ENCODE assay signal across 9 mouse cellular contexts in genomic region chr8:84907979-84908378, GRCm38 (mm10). TPM values are rescaled to one million over a fixed set of nuclear protein-coding genes. Genes with fewer than 3 reads are reported as not detected.
DNase-seq lines count a peak whose midpoint lies in the region; ATAC-seq and TF ChIP-seq lines count a peak whose summit lies in the region.
"Not testable (repeated sequence)": the region's sequence is repeated elsewhere in the genome, so short reads cannot be mapped to it uniquely, and the experiment has no call there.
"Had no signal": no experiment of that assay in that cellular context is flagged by ENCODE, and none has a peak within 500 bp of the region (broad histone marks: within the 10 kb centered on the region; RNA-seq: fewer than 3 reads in every experiment).

No protein-coding gene starts in this region.

- 29% methylated on average over 7 of the region's 7 CpGs for WGBS in forebrain, embryonic 11.5 days
- WGBS in heart, embryonic 13.5 days = 36% methylated on average over 7 of the region's 7 CpGs
- 28% methylated on average over 6 of the region's 7 CpGs for WGBS in hindbrain, postnatal 0 days
- WGBS in limb, embryonic 10.5 days = 37% methylated on average over 7 of the region's 7 CpGs
- 20% methylated on average over 6 of the region's 7 CpGs for WGBS in liver, embryonic 16.5 days (ENCODE audit: insufficient replicate concordance)
- WGBS in midbrain, embryonic 12.5 days = 36% methylated on average over 7 of the region's 7 CpGs
- WGBS in small intestine, adult 2 months = 17% methylated on average over 7 of the region's 7 CpGs

- H3K9ac ChIP-seq in forebrain, embryonic 11.5 days (ENCODE audit: low read length) = peak overlapping the region; percentile 13; the same call in 1 of the 2 replicates
- H3K9ac ChIP-seq in heart, embryonic 13.5 days = peak overlapping the region; percentile 67
- not testable (repeated sequence) for H3K9ac ChIP-seq in hindbrain, postnatal 0 days (replicated peaks; ENCODE audit: low read length); midbrain, embryonic 12.5 days (replicated peaks)
- H3K9ac ChIP-seq in liver, embryonic 16.5 days (ENCODE audit: low read depth, low read length) = 0 out of 2 replicates have a peak overlapping the region, but pooled peaks have one; percentile 1

- H3K9me3 ChIP-seq in forebrain, embryonic 11.5 days (ENCODE audit: control insufficient read depth, low read length); heart, embryonic 13.5 days; hindbrain, postnatal 0 days (ENCODE audit: low read length); limb, embryonic 10.5 days (replicated peaks); liver, embryonic 16.5 days (replicated peaks; ENCODE audit: control insufficient read depth, low read length); midbrain, embryonic 12.5 days: not testable (repeated sequence)

- TF ChIP-seq CTCF in bone marrow macrophage, adult 2 months (IDR thresholded peaks at IDR 0.05; ENCODE audit: low read depth, low read length) = peak; percentile 53
- TF ChIP-seq CTCF in hindbrain, postnatal 0 days (IDR thresholded peaks at IDR 0.05; ENCODE audit: low read depth) = 0 out of 2 replicates have a peak, but pooled peaks have one; percentile 11
- peak; percentile 30; the same call in 1 of the 2 replicates for TF ChIP-seq CTCF in small intestine, adult 2 months (IDR thresholded peaks at IDR 0.05; ENCODE audit: extremely low read depth, insufficient read length, insufficient replicate concordance, low read depth, low read length)

- not testable (repeated sequence) for H3K36me3 ChIP-seq in forebrain, embryonic 11.5 days (ENCODE audit: control insufficient read depth, insufficient read depth, low read length); heart, embryonic 13.5 days; limb, embryonic 10.5 days; small intestine, adult 2 months (ENCODE audit: control insufficient read depth, insufficient read depth, low read length)
- H3K36me3 ChIP-seq in hindbrain, postnatal 0 days (ENCODE audit: insufficient read depth, low read length) = peaks cover 18% of the 10 kb centered on the region; the same call in 1 of the 2 replicates
- peaks cover 36% of the 10 kb centered on the region for H3K36me3 ChIP-seq in liver, embryonic 16.5 days (ENCODE audit: control insufficient read depth, insufficient read depth)
- peaks cover 25% of the 10 kb centered on the region for H3K36me3 ChIP-seq in midbrain, embryonic 12.5 days

- not testable (repeated sequence) for DNase-seq in forebrain, embryonic 11.5 days (ENCODE audit: low spot score); hindbrain, postnatal 0 days (ENCODE audit: low spot score); limb, embryonic 10.5 days (ENCODE audit: low spot score)

- peak overlapping the region; percentile 49 for H3K4me3 ChIP-seq in bone marrow macrophage, adult 2 months (ENCODE audit: insufficient read depth, low read length)
- peak overlapping the region; percentile 41; the same call in 1 of the 2 replicates for H3K4me3 ChIP-seq in forebrain, embryonic 11.5 days (ENCODE audit: low read depth, low read length)
- peak overlapping the region; percentile 59 for H3K4me3 ChIP-seq in heart, embryonic 13.5 days
- H3K4me3 ChIP-seq in hindbrain, postnatal 0 days (ENCODE audit: low read length) = peak overlapping the region; percentile 37; the same call in 1 of the 2 replicates
- H3K4me3 ChIP-seq in limb, embryonic 10.5 days = peak overlapping the region; percentile 65
- peak overlapping the region; percentile 76 for H3K4me3 ChIP-seq in liver, embryonic 16.5 days (ENCODE audit: low read depth, low read length)
- H3K4me3 ChIP-seq in midbrain, embryonic 12.5 days = peak overlapping the region; percentile 51
- H3K4me3 ChIP-seq in small intestine, adult 2 months (ENCODE audit: low read depth, low read length) = peak overlapping the region; percentile 61

- peaks cover 24% of the 10 kb centered on the region for H3K27me3 ChIP-seq in forebrain, embryonic 11.5 days (ENCODE audit: control insufficient read depth, insufficient read depth, low read length)
- peaks cover 52% of the 10 kb centered on the region for H3K27me3 ChIP-seq in heart, embryonic 13.5 days (replicated peaks)
- not testable (repeated sequence) for H3K27me3 ChIP-seq in hindbrain, postnatal 0 days (ENCODE audit: insufficient read depth, low read length); small intestine, adult 2 months (ENCODE audit: control insufficient read depth, insufficient read depth, low read length)
- H3K27me3 ChIP-seq in limb, embryonic 10.5 days (ENCODE audit: low read depth, poor library complexity, severe bottlenecking) = peaks cover 52% of the 10 kb centered on the region
- H3K27me3 ChIP-seq in liver, embryonic 16.5 days (ENCODE audit: control insufficient read depth, insufficient read depth, low read depth, low read length) = peaks cover 15% of the 10 kb centered on the region
- peaks cover 70% of the 10 kb centered on the region for H3K27me3 ChIP-seq in midbrain, embryonic 12.5 days

- peak overlapping the region; percentile 70 for H3K27ac ChIP-seq in bone marrow macrophage, adult 2 months (ENCODE audit: insufficient read depth, low read depth, low read length)
- H3K27ac ChIP-seq in forebrain, embryonic 11.5 days (ENCODE audit: low read depth, low read length); hindbrain, postnatal 0 days; midbrain, embryonic 12.5 days (replicated peaks); small intestine, adult 2 months (ENCODE audit: insufficient read depth, low read depth, low read length): not testable (repeated sequence)
- peak overlapping the region; percentile 52; the same call in 1 of the 2 replicates for H3K27ac ChIP-seq in heart, embryonic 13.5 days (replicated peaks)
- peak overlapping the region; percentile 77 for H3K27ac ChIP-seq in limb, embryonic 10.5 days
- peak overlapping the region; percentile 77 for H3K27ac ChIP-seq in liver, embryonic 16.5 days (ENCODE audit: low read length)

- H3K4me2 ChIP-seq in forebrain, embryonic 11.5 days (ENCODE audit: low read depth, low read length, severe bottlenecking) = peak overlapping the region; percentile 77; the same call in 1 of the 2 replicates
- peak overlapping the region; percentile 91 for H3K4me2 ChIP-seq in heart, embryonic 13.5 days
- peak overlapping the region; percentile 66 for H3K4me2 ChIP-seq in hindbrain, postnatal 0 days (ENCODE audit: low read depth, low read length)
- peak overlapping the region; percentile 94 for H3K4me2 ChIP-seq in liver, embryonic 16.5 days (ENCODE audit: low read depth, low read length)
- H3K4me2 ChIP-seq in midbrain, embryonic 12.5 days (replicated peaks) = peak overlapping the region; percentile 73

- ATAC-seq in forebrain, embryonic 11.5 days (replicated peaks; ENCODE audit: low FRiP score); heart, embryonic 13.5 days (ENCODE audit: extremely low read depth, insufficient number of reproducible peaks, low FRiP score, low TSS enrichment); hindbrain, postnatal 0 days; liver, embryonic 16.5 days (ENCODE audit: low read depth): not testable (repeated sequence)
- ATAC-seq in midbrain, embryonic 12.5 days (ENCODE audit: low FRiP score, low read depth) = peak; percentile 13; the same call in 1 of the 2 replicates

- peaks cover 12% of the 10 kb centered on the region for H3K4me1 ChIP-seq in bone marrow macrophage, adult 2 months (ENCODE audit: control insufficient read depth, insufficient read depth, low read length)
- H3K4me1 ChIP-seq in forebrain, embryonic 11.5 days (replicated peaks; ENCODE audit: control insufficient read depth, insufficient read depth, low read length); hindbrain, postnatal 0 days (ENCODE audit: insufficient read depth, low read length); small intestine, adult 2 months (ENCODE audit: control insufficient read depth, insufficient read depth, insufficient read length, low read length): not testable (repeated sequence)
- H3K4me1 ChIP-seq in heart, embryonic 13.5 days = peaks cover 16% of the 10 kb centered on the region
- peaks cover 34% of the 10 kb centered on the region for H3K4me1 ChIP-seq in limb, embryonic 10.5 days
- H3K4me1 ChIP-seq in liver, embryonic 16.5 days (ENCODE audit: control insufficient read depth, low read depth, low read length) = peaks cover 53% of the 10 kb centered on the region
- peaks cover 20% of the 10 kb centered on the region for H3K4me1 ChIP-seq in midbrain, embryonic 12.5 days

- TF ChIP-seq POLR2A in bone marrow macrophage, adult 2 months (IDR thresholded peaks at IDR 0.05; ENCODE audit: borderline replicate concordance, low read depth, low read length); small intestine, adult 2 months (IDR thresholded peaks at IDR 0.05; ENCODE audit: low read depth, low read length): not testable (repeated sequence)

RNA-seq across cellular contexts. Expression of gene Dnase2a, which starts 0.4 kb away (rescaled TPM):
- 109 and 119 TPM in 2 replicates for polyA plus RNA-seq in bone marrow macrophage, adult 2 months (2012; ENCODE audit: insufficient read depth, insufficient read length, missing spikeins)
- 7.2 and 9.5 TPM in 2 replicates for polyA plus RNA-seq in forebrain, embryonic 11.5 days (2014; fragmentation: Nextera tagmentation; extraction: Ambion mirVana)
- 5.3 and 5.9 TPM in 2 replicates for polyA plus RNA-seq in heart, embryonic 13.5 days (2015; fragmentation: Nextera tagmentation; extraction: Ambion mirVana)
- total RNA-seq in hindbrain, postnatal 0 days (2014; rRNA removed) = 15.0 and 24.5 TPM in 2 replicates
- polyA plus RNA-seq in hindbrain, postnatal 0 days (2015; fragmentation: Nextera tagmentation; extraction: Ambion mirVana) = 8.6 and 8.8 TPM in 2 replicates
- polyA plus RNA-seq in limb, embryonic 10.5 days (2016; fragmentation: Nextera tagmentation; extraction: Ambion mirVana) = 6.4 and 8.2 TPM in 2 replicates
- 12.5 and 13.6 TPM in 2 replicates for polyA plus RNA-seq in liver, embryonic 16.5 days (2015; fragmentation: Nextera tagmentation; extraction: Ambion mirVana)
- polyA plus RNA-seq in midbrain, embryonic 12.5 days (2016; fragmentation: Nextera tagmentation; extraction: Ambion mirVana) = 8.9 and 9.4 TPM in 2 replicates
- polyA plus RNA-seq in small intestine, adult 2 months (2012; rRNA removed) = 4.1 and 5.9 TPM in 2 replicates

RNA-seq across cellular contexts. Expression of gene Klf1, which starts 6.3 kb away (rescaled TPM):
- polyA plus RNA-seq in bone marrow macrophage, adult 2 months (2012; ENCODE audit: insufficient read depth, insufficient read length, missing spikeins) = not detected in 2 replicates
- 14.2 and 17.5 TPM in 2 replicates for polyA plus RNA-seq in forebrain, embryonic 11.5 days (2014; fragmentation: Nextera tagmentation; extraction: Ambion mirVana)
- 4.9 and 15.6 TPM in 2 replicates for polyA plus RNA-seq in heart, embryonic 13.5 days (2015; fragmentation: Nextera tagmentation; extraction: Ambion mirVana)
- 1.2 TPM in 1 of 2 replicates, not detected in the other for total RNA-seq in hindbrain, postnatal 0 days (2014; rRNA removed)
- polyA plus RNA-seq in hindbrain, postnatal 0 days (2015; fragmentation: Nextera tagmentation; extraction: Ambion mirVana) = 0.34 and 0.98 TPM in 2 replicates
- 14.0 and 18.7 TPM in 2 replicates for polyA plus RNA-seq in limb, embryonic 10.5 days (2016; fragmentation: Nextera tagmentation; extraction: Ambion mirVana)
- polyA plus RNA-seq in liver, embryonic 16.5 days (2015; fragmentation: Nextera tagmentation; extraction: Ambion mirVana) = 394 and 409 TPM in 2 replicates
- 4.3 and 4.5 TPM in 2 replicates for polyA plus RNA-seq in midbrain, embryonic 12.5 days (2016; fragmentation: Nextera tagmentation; extraction: Ambion mirVana)
- 0.30 and 0.38 TPM in 2 replicates for polyA plus RNA-seq in small intestine, adult 2 months (2012; rRNA removed)
- total RNA-seq: heart, postnatal 25 days had no signal

RNA-seq across cellular contexts. Expression of gene Gcdh, which starts 14.3 kb away (rescaled TPM):
- 13.4 and 17.6 TPM in 2 replicates for polyA plus RNA-seq in bone marrow macrophage, adult 2 months (2012; ENCODE audit: insufficient read depth, insufficient read length, missing spikeins)
- 37.8 and 39.6 TPM in 2 replicates for polyA plus RNA-seq in forebrain, embryonic 11.5 days (2014; fragmentation: Nextera tagmentation; extraction: Ambion mirVana)
- polyA plus RNA-seq in heart, embryonic 13.5 days (2015; fragmentation: Nextera tagmentation; extraction: Ambion mirVana) = 31.0 and 37.5 TPM in 2 replicates
- 24.9 and 37.8 TPM in 2 replicates for total RNA-seq in hindbrain, postnatal 0 days (2014; rRNA removed)
- 36.5 and 41.3 TPM in 2 replicates for polyA plus RNA-seq in hindbrain, postnatal 0 days (2015; fragmentation: Nextera tagmentation; extraction: Ambion mirVana)
- polyA plus RNA-seq in limb, embryonic 10.5 days (2016; fragmentation: Nextera tagmentation; extraction: Ambion mirVana) = 44.5 and 54.2 TPM in 2 replicates
- polyA plus RNA-seq in liver, embryonic 16.5 days (2015; fragmentation: Nextera tagmentation; extraction: Ambion mirVana) = 65.7 and 73.0 TPM in 2 replicates
- polyA plus RNA-seq in midbrain, embryonic 12.5 days (2016; fragmentation: Nextera tagmentation; extraction: Ambion mirVana) = 33.1 and 33.9 TPM in 2 replicates
- polyA plus RNA-seq in small intestine, adult 2 months (2012; rRNA removed) = 32.5 and 53.2 TPM in 2 replicates

RNA-seq across cellular contexts. Expression of gene Mast1, which starts 29.2 kb away (rescaled TPM):
- 0.28 and 0.42 TPM in 2 replicates for polyA plus RNA-seq in bone marrow macrophage, adult 2 months (2012; ENCODE audit: insufficient read depth, insufficient read length, missing spikeins)
- 14.2 and 15.9 TPM in 2 replicates for polyA plus RNA-seq in forebrain, embryonic 11.5 days (2014; fragmentation: Nextera tagmentation; extraction: Ambion mirVana)
- polyA plus RNA-seq in heart, embryonic 13.5 days (2015; fragmentation: Nextera tagmentation; extraction: Ambion mirVana) = 0.11 and 0.19 TPM in 2 replicates
- total RNA-seq in hindbrain, postnatal 0 days (2014; rRNA removed) = 70.9 and 83.0 TPM in 2 replicates
- polyA plus RNA-seq in hindbrain, postnatal 0 days (2015; fragmentation: Nextera tagmentation; extraction: Ambion mirVana) = 61.9 and 69.5 TPM in 2 replicates
- polyA plus RNA-seq in limb, embryonic 10.5 days (2016; fragmentation: Nextera tagmentation; extraction: Ambion mirVana) = 0.09 and 0.16 TPM in 2 replicates
- 0.09 and 0.15 TPM in 2 replicates for polyA plus RNA-seq in liver, embryonic 16.5 days (2015; fragmentation: Nextera tagmentation; extraction: Ambion mirVana)
- 29.3 and 34.3 TPM in 2 replicates for polyA plus RNA-seq in midbrain, embryonic 12.5 days (2016; fragmentation: Nextera tagmentation; extraction: Ambion mirVana)
- polyA plus RNA-seq in small intestine, adult 2 months (2012; rRNA removed) = 0.50 and 0.71 TPM in 2 replicates

RNA-seq across cellular contexts. Expression of gene Syce2, which starts 36.1 kb away (rescaled TPM):
- 19.4 and 19.6 TPM in 2 replicates for polyA plus RNA-seq in bone marrow macrophage, adult 2 months (2012; ENCODE audit: insufficient read depth, insufficient read length, missing spikeins)
- 86.2 and 87.8 TPM in 2 replicates for polyA plus RNA-seq in forebrain, embryonic 11.5 days (2014; fragmentation: Nextera tagmentation; extraction: Ambion mirVana)
- 37.2 and 38.5 TPM in 2 replicates for polyA plus RNA-seq in heart, embryonic 13.5 days (2015; fragmentation: Nextera tagmentation; extraction: Ambion mirVana)
- 11.8 and 14.0 TPM in 2 replicates for total RNA-seq in hindbrain, postnatal 0 days (2014; rRNA removed)
- 62.1 and 64.4 TPM in 2 replicates for polyA plus RNA-seq in hindbrain, postnatal 0 days (2015; fragmentation: Nextera tagmentation; extraction: Ambion mirVana)
- 92.8 and 99.5 TPM in 2 replicates for polyA plus RNA-seq in limb, embryonic 10.5 days (2016; fragmentation: Nextera tagmentation; extraction: Ambion mirVana)
- polyA plus RNA-seq in liver, embryonic 16.5 days (2015; fragmentation: Nextera tagmentation; extraction: Ambion mirVana) = 41.2 and 47.8 TPM in 2 replicates
- polyA plus RNA-seq in midbrain, embryonic 12.5 days (2016; fragmentation: Nextera tagmentation; extraction: Ambion mirVana) = 42.1 and 44.9 TPM in 2 replicates
- polyA plus RNA-seq in small intestine, adult 2 months (2012; rRNA removed) = 0.60 and 2.1 TPM in 2 replicates

Comparison
In these comparisons a context has a peak if more than half of its experiments do, and no peak if none do; other contexts are left out.
1. RNA of gene Klf1, which starts 6.3 kb away (polyA plus RNA-seq): 394 to 409 TPM in liver, embryonic 16.5 days; 14.2 to 17.5 TPM in forebrain, embryonic 11.5 days, 14.0 to 18.7 TPM in limb, embryonic 10.5 days, 4.9 to 15.6 TPM in heart, embryonic 13.5 days, 4.3 to 4.5 TPM in midbrain, embryonic 12.5 days, 0.30 to 0.38 TPM in small intestine, adult 2 months, 0.34 to 0.98 TPM in hindbrain, postnatal 0 days and not detected in bone marrow macrophage, adult 2 months; every median in the first group is over 10 times any median in the second.
2. Peak in every context shown above with its lines, with median percentiles within 50 percentile points of each other: H3K4me3 ChIP-seq, CTCF ChIP-seq and H3K4me2 ChIP-seq.